Mouse (Mus musculus): ENCODE measurements at regions not wholly inside any gene's neighbourhood (a gene's known extent, or its start where the extent isn't known, plus 50 kb on each side); places are given as distances from the start of the nearest gene placed in this dataset.

DNA sequence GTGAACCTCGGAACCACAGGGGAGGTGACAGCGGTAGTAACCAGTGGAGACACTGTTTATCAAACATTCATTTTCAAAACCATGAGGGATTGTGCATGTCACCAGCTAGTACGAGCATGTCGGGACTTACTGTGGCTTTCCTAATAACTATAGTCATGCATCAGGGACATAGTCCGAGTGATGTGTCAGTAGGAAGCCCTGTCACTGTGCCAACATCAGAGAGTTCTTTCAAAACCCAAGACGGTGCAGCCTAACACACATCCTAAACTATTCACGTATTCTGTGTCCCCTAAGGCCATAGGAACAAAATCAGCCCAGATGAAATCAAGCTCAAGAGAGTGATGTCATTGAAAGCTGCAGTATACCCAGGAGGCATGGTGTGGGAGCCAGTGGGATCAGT lies 107.0 kb upstream of the S1pr3 start:
- no peak for TF ChIP-seq CTCF (IDR thresholded peaks at IDR 0.05; ENCODE audit: insufficient read depth, low read length)
- no peak for TF ChIP-seq POLR2A (IDR thresholded peaks at IDR 0.05; ENCODE audit: borderline replicate concordance, extremely low read depth, low read depth, low read length)
